Mouse (Mus musculus): ENCODE measurements around the gene Dync1i1. TPM values are rescaled to one million over a fixed set of nuclear protein-coding genes. Genes with fewer than 3 reads are reported as not detected.
"Not testable (repeated sequence)": the region's sequence is repeated elsewhere in the genome, so short reads cannot be mapped to it uniquely, and the experiment has no call there.

Gene Dync1i1
- total RNA-seq (2017), result 0.69 and 0.89 TPM in 2 replicates

- ATAC-seq (replicated peaks in 1 of 2; ENCODE audit: insufficient read depth in 1 of 2, low FRiP score in 2 of 2, low TSS enrichment in 1 of 2, low read depth in 1 of 2, poor library complexity in 2 of 2, severe bottlenecking in 2 of 2), result peak; percentile 95
Measured at GRCm38 (mm10) chr6:5725611-5726236, at the start of gene Dync1i1. Gene Dync1i1 (plus strand): TSS chr6:5725639.

GRCm38 (mm10) chr6:5679738-5680137 is 45.7 kb upstream of the Dync1i1 start:
- ATAC-seq (replicated peaks in 1 of 2; ENCODE audit: insufficient read depth in 1 of 2, low FRiP score in 2 of 2, low TSS enrichment in 1 of 2, low read depth in 1 of 2, poor library complexity in 2 of 2, severe bottlenecking in 2 of 2), result no peak

GRCm38 (mm10) chr6:5701826-5702225 is 23.6 kb upstream of the Dync1i1 start:
- no peak for ATAC-seq (replicated peaks in 1 of 2; ENCODE audit: insufficient read depth in 1 of 2, low FRiP score in 2 of 2, low TSS enrichment in 1 of 2, low read depth in 1 of 2, poor library complexity in 2 of 2, severe bottlenecking in 2 of 2)

DNA sequence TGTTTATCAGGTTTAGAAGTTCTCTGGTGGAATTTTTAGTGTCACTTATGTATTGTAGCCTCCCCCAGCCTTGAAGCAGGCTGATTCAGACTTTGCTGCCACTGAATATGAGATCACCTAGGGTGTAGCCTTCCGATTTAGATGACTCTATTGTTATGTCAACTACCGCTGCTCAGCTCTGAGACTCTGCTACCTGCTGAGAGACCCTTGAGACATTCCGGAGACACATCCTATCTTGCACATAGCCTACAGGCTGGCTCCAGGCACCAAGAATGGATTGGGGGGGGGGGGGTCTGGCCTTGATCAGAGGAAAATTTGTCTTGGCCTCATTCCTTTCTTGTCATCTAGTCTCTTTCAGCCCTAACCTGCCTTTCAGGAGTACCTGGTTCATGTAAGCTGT is 17.5 kb upstream of the Dync1i1 start:
- not testable (repeated sequence) for ATAC-seq (replicated peaks in 1 of 2; ENCODE audit: insufficient read depth in 1 of 2, low FRiP score in 2 of 2, low TSS enrichment in 1 of 2, low read depth in 1 of 2, poor library complexity in 2 of 2, severe bottlenecking in 2 of 2)

- no peak for ATAC-seq (replicated peaks in 1 of 2; ENCODE audit: insufficient read depth in 1 of 2, low FRiP score in 2 of 2, low TSS enrichment in 1 of 2, low read depth in 1 of 2, poor library complexity in 2 of 2, severe bottlenecking in 2 of 2)
Measured at GRCm38 (mm10) chr6:5710063-5710605, 15.3 kb upstream of the Dync1i1 start.

- ATAC-seq (replicated peaks in 1 of 2; ENCODE audit: insufficient read depth in 1 of 2, low FRiP score in 2 of 2, low TSS enrichment in 1 of 2, low read depth in 1 of 2, poor library complexity in 2 of 2, severe bottlenecking in 2 of 2), result no peak
Measured at GRCm38 (mm10) chr6:5712620-5713019, 12.8 kb upstream of the Dync1i1 start.

- no peak for ATAC-seq (replicated peaks in 1 of 2; ENCODE audit: insufficient read depth in 1 of 2, low FRiP score in 2 of 2, low TSS enrichment in 1 of 2, low read depth in 1 of 2, poor library complexity in 2 of 2, severe bottlenecking in 2 of 2)
Measured at GRCm38 (mm10) chr6:5715101-5715618, 10.3 kb upstream of the Dync1i1 start.

- no peak for ATAC-seq (replicated peaks in 1 of 2; ENCODE audit: insufficient read depth in 1 of 2, low FRiP score in 2 of 2, low TSS enrichment in 1 of 2, low read depth in 1 of 2, poor library complexity in 2 of 2, severe bottlenecking in 2 of 2)
Measured at GRCm38 (mm10) chr6:5718955-5719354, 6.5 kb upstream of the Dync1i1 start.

DNA sequence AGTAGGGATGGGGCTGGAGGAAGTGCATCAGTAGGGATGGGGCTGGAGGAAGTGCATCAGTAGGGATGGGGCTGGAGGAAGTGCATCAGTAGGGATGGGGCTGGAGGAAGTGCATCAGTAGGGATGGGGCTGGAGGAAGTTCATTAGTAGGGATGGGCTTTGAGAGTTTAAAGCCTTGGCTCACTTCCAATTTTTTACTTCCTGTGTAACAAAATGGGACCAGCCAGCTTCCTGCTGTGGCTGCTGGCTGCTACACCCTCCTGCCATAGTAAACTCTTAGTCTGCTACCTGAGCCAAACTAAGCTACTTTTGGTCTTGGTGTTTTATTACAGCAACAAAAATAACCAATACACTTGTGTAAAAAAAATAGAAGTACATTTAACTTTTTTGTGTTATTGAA is 4.7 kb upstream of the Dync1i1 start:
- not testable (repeated sequence) for ATAC-seq (replicated peaks in 1 of 2; ENCODE audit: insufficient read depth in 1 of 2, low FRiP score in 2 of 2, low TSS enrichment in 1 of 2, low read depth in 1 of 2, poor library complexity in 2 of 2, severe bottlenecking in 2 of 2)

DNA sequence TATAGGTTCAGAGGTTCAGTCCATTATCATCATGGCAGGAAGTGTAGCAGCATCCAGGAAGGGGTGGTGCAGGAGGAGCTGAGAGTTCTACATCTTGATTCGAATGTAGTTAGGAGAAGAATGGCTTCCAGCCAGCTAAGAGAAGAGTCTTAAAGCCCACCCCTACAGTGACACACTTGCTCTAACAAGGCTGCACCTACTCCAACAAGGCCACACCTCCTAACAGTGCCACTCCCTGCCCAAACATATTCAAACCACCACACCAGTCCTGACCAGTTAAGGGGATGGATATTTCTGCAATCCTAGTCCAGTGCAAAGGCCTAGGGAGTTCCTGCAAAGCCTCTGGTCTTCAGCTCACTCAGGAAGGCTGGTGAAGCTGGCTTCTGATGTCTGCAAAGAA is 1.5 kb upstream of the Dync1i1 start:
- no peak for ATAC-seq (replicated peaks in 1 of 2; ENCODE audit: insufficient read depth in 1 of 2, low FRiP score in 2 of 2, low TSS enrichment in 1 of 2, low read depth in 1 of 2, poor library complexity in 2 of 2, severe bottlenecking in 2 of 2)

- peak; percentile 39 to 40; a peak in 2 of 4 replicates for ATAC-seq (replicated peaks in 1 of 2; ENCODE audit: insufficient read depth in 1 of 2, low FRiP score in 2 of 2, low TSS enrichment in 1 of 2, low read depth in 1 of 2, poor library complexity in 2 of 2, severe bottlenecking in 2 of 2)
Measured at GRCm38 (mm10) chr6:5726237-5726670, 815 bp downstream of the Dync1i1 start.

GRCm38 (mm10) chr6:5733217-5733616 is 7.8 kb downstream of the Dync1i1 start:
- no peak for ATAC-seq (replicated peaks in 1 of 2; ENCODE audit: insufficient read depth in 1 of 2, low FRiP score in 2 of 2, low TSS enrichment in 1 of 2, low read depth in 1 of 2, poor library complexity in 2 of 2, severe bottlenecking in 2 of 2)

DNA sequence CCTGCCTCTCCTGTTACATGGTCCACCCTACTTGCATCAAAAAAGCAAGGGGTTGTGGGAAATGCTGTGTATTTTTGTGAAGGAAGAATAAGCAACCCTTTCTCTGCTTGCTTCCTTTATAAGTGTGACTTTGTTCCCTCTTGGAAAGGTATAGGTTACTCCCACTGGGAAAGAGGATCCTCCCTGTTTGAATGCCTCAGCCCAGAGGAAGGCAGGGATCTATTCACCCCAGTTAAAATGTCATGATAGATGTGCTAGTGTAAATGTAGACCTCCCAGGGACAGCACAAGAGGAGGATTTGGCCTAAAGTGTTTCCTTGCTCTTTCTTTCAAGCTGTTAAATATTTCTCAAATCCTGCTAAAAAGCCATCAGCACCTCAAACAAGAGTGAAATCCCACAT is 9.0 kb downstream of the Dync1i1 start:
- no peak for ATAC-seq (replicated peaks in 1 of 2; ENCODE audit: insufficient read depth in 1 of 2, low FRiP score in 2 of 2, low TSS enrichment in 1 of 2, low read depth in 1 of 2, poor library complexity in 2 of 2, severe bottlenecking in 2 of 2)

- ATAC-seq (replicated peaks in 1 of 2; ENCODE audit: insufficient read depth in 1 of 2, low FRiP score in 2 of 2, low TSS enrichment in 1 of 2, low read depth in 1 of 2, poor library complexity in 2 of 2, severe bottlenecking in 2 of 2), result no peak
Measured at GRCm38 (mm10) chr6:5734862-5735261, 9.4 kb downstream of the Dync1i1 start.

DNA sequence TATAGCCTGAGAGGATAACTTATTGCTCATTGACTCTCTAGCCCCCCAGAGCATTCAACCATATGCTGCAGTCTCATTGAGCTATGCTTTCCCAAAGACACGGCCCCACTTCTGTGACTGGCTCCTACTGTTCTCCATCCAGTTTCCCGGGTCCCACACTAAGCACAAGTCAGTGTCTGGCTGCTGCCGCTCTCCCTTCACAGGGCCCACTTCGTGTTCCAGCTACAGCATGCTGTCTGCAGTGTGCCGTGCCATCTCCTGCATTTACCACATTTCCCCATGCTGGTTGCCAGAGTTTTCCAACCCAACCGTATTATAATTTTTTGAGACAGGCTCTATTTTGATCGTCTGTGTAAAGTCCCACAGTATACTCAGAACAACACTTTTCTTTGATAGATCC is 14.3 kb downstream of the Dync1i1 start:
- ATAC-seq (replicated peaks in 1 of 2; ENCODE audit: insufficient read depth in 1 of 2, low FRiP score in 2 of 2, low TSS enrichment in 1 of 2, low read depth in 1 of 2, poor library complexity in 2 of 2, severe bottlenecking in 2 of 2), result no peak

DNA sequence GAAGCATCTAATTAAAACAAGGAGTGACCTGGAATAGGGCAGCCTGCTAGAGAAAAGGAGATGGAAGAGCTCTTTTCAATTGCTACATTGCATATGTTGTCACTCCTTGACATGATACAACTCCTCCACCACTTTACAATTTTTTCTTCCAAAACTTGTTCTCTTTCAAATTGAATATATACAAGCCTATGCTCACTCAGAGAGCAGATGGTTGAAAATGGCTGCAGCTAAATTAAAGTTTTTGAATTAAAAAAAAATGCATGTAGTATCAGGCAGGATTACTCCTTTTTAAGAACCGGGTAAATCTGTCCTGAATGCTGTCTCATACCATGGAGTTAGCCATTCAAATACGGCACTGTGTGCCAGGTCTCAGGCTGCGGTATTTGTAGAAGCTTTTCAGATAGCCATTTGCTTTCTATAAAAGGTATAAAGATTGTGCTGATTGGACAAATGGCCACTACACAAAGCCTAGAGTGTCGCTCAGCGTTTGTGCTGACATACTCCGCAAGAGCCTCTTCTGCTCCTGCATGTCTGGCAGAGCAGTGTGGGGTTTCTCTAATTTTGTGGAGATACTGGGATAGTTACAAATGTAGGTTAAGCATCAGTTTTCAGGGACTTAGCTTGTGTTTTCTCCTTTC is 16.1 kb downstream of the Dync1i1 start:
- ATAC-seq (replicated peaks in 1 of 2; ENCODE audit: insufficient read depth in 1 of 2, low FRiP score in 2 of 2, low TSS enrichment in 1 of 2, low read depth in 1 of 2, poor library complexity in 2 of 2, severe bottlenecking in 2 of 2), result no peak

GRCm38 (mm10) chr6:5750079-5750711 is 24.8 kb downstream of the Dync1i1 start:
- no peak for ATAC-seq (replicated peaks in 1 of 2; ENCODE audit: insufficient read depth in 1 of 2, low FRiP score in 2 of 2, low TSS enrichment in 1 of 2, low read depth in 1 of 2, poor library complexity in 2 of 2, severe bottlenecking in 2 of 2)

DNA sequence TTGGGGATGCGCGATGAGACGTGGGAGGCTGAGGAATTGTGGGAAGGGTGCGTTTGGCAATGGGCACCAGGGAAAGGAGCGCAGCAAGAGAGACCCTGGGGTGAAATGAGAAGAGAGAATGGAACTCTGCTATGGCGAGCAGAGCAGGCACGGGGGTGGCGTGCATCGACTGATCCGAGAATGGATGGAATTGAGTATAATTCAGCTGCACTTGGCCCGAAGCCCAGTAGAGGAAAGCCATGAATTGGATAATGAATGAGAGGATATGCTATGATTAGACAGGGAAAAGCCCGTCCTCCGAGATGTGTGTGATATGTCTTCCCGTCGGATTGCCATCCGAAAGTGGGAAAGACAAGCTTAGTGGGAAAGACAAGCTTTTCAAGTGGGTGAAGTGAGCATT is 26.7 kb downstream of the Dync1i1 start:
- ATAC-seq (replicated peaks in 1 of 2; ENCODE audit: insufficient read depth in 1 of 2, low FRiP score in 2 of 2, low TSS enrichment in 1 of 2, low read depth in 1 of 2, poor library complexity in 2 of 2, severe bottlenecking in 2 of 2), result no peak
